Mouse (Mus musculus) C2C12 (cell line): ENCODE data around the gene Gramd1b. TPM values are rescaled to one million over a fixed set of nuclear protein-coding genes. Genes with fewer than 3 reads are reported as not detected.

Source experiments
- H3K27me3 ChIP-seq: one replicate; pipeline ENCODE4 v1.6.1; 2011; ENCODE audit not compliant: control insufficient read depth, insufficient read depth, insufficient read length
- H3K36me3 ChIP-seq: one replicate; pipeline ENCODE4 v1.6.1; 2011; ENCODE audit not compliant: control insufficient read depth, insufficient read depth
- H3K4me3 ChIP-seq: one replicate; pipeline ENCODE4 v1.5.1; 2011; ENCODE audit warnings: mild to moderate bottlenecking, control low read depth; ENCODE audit not compliant: poor library complexity, insufficient read depth, severe bottlenecking
- H3K79me2 ChIP-seq: one replicate; pipeline ENCODE4 v1.6.1; 2011; ENCODE audit not compliant: control insufficient read depth, insufficient read depth
- H3K79me3 ChIP-seq: one replicate; pipeline ENCODE4 v1.6.1; 2011; ENCODE audit warnings: low read depth, control low read depth
- H3ac ChIP-seq: one replicate; pipeline ENCODE3; 2011; ENCODE audit warnings: low read depth; ENCODE audit not compliant: control insufficient read depth, insufficient read length
- CEBPB ChIP-seq: IDR thresholded peaks from one replicate; pipeline ENCODE4 v1.6.1; 2011; ENCODE audit warnings: low read depth, mild to moderate bottlenecking, control low read depth, moderate library complexity
- CTCF ChIP-seq: IDR thresholded peaks from one replicate; pipeline ENCODE4 v1.5.1; 2011; ENCODE audit not compliant: control insufficient read depth, insufficient read depth, insufficient read length
- FOSL1 ChIP-seq: IDR thresholded peaks from one replicate; pipeline ENCODE4 v1.8.0; 2011; ENCODE audit warnings: mild to moderate bottlenecking, low read length; ENCODE audit not compliant: poor library complexity, insufficient read depth, severe bottlenecking
- MAX ChIP-seq: IDR thresholded peaks from one replicate; pipeline ENCODE4 v1.6.1; 2011; ENCODE audit warnings: mild to moderate bottlenecking, control low read depth
- MYOD1 ChIP-seq: IDR thresholded peaks from one replicate; pipeline ENCODE4 v1.6.1; 2011; ENCODE audit warnings: low read depth; ENCODE audit not compliant: control insufficient read depth, insufficient read length
- MYOG ChIP-seq: IDR thresholded peaks from one replicate; pipeline ENCODE4 v1.6.1; 2011; ENCODE audit not compliant: control insufficient read depth, insufficient read length; ENCODE audit errors: extremely low read depth
- USF1 ChIP-seq: IDR thresholded peaks from one replicate; pipeline ENCODE4 v1.6.1; 2011; ENCODE audit warnings: low read depth, mild to moderate bottlenecking, control low read depth, moderate library complexity
- polyA plus RNA-seq: library from polyadenylated mRNA; unstranded; fragments of >200 nt; fragmentation: generic; extraction: Trizol; gene quantifications from one replicate; pipeline ENCODE4 v1.2.1, GENCODE M21; 2012; ENCODE audit warnings: missing spikeins

Gene Gramd1b
- polyA plus RNA-seq, 1 experiment, result 3.7 TPM

GRCm38 (mm10) chr9:40407876-40408275 lies 123.3 kb downstream of the Gramd1b start:
- no peaks in the 10 kb centered on the region for H3K27me3 ChIP-seq
- no peak overlapping the region for H3K4me3 ChIP-seq
- H3K79me3 ChIP-seq, result no peaks in the 10 kb centered on the region
- TF ChIP-seq MYOD1, result no peak
- no peak for TF ChIP-seq MAX
- no peak for TF ChIP-seq CEBPB
- no peak for TF ChIP-seq MYOG
- TF ChIP-seq FOSL1, result no peak
- no peak for TF ChIP-seq CTCF
- no peak for TF ChIP-seq USF1
- H3K79me2 ChIP-seq, result no peaks in the 10 kb centered on the region
- H3K36me3 ChIP-seq, result no peaks in the 10 kb centered on the region
- H3ac ChIP-seq, result no peak overlapping the region

GRCm38 (mm10) chr9:40405804-40406203 lies 125.4 kb downstream of the Gramd1b start:
- Histone ChIP-seq H3K27me3 (no peaks in the 10 kb centered on the region), H3K4me3 (no peak overlapping the region), H3ac (no peak overlapping the region), H3K79me3 (no peaks in the 10 kb centered on the region), H3K36me3 (no peaks in the 10 kb centered on the region), H3K79me2 (no peaks in the 10 kb centered on the region)
- no peak for TF ChIP-seq USF1
- TF ChIP-seq CEBPB, result no peak
- no peak for TF ChIP-seq MYOD1
- no peak for TF ChIP-seq CTCF
- no peak for TF ChIP-seq FOSL1
- TF ChIP-seq MAX, result no peak
- TF ChIP-seq MYOG, result no peak

GRCm38 (mm10) chr9:40405263-40405662 lies 125.9 kb downstream of the Gramd1b start:
- H3K4me3 ChIP-seq, result no peak overlapping the region
- H3ac ChIP-seq, result no peak overlapping the region
- H3K27me3 ChIP-seq, result no peaks in the 10 kb centered on the region
- no peak for TF ChIP-seq MAX
- H3K36me3 ChIP-seq, result no peaks in the 10 kb centered on the region
- H3K79me3 ChIP-seq, result no peaks in the 10 kb centered on the region
- no peaks in the 10 kb centered on the region for H3K79me2 ChIP-seq

GRCm38 (mm10) chr9:40404637-40405036 lies 126.5 kb downstream of the Gramd1b start:
- Histone ChIP-seq H3K27me3 (no peaks in the 10 kb centered on the region), H3K4me3 (no peak overlapping the region), H3K79me3 (no peaks in the 10 kb centered on the region), H3K36me3 (no peaks in the 10 kb centered on the region), H3ac (no peak overlapping the region), H3K79me2 (no peaks in the 10 kb centered on the region)
- no peak for TF ChIP-seq FOSL1

GRCm38 (mm10) chr9:40403750-40404149 lies 127.4 kb downstream of the Gramd1b start:
- H3K79me2 ChIP-seq, result no peaks in the 10 kb centered on the region
- no peak overlapping the region for H3ac ChIP-seq
- no peak for TF ChIP-seq FOSL1
- no peak for TF ChIP-seq MYOD1
- TF ChIP-seq CTCF, result no peak
- TF ChIP-seq MYOG, result no peak
- no peak for TF ChIP-seq MAX
- TF ChIP-seq CEBPB, result no peak
- no peak for TF ChIP-seq USF1

GRCm38 (mm10) chr9:40401818-40402217 lies 129.4 kb downstream of the Gramd1b start:
- TF ChIP-seq MYOD1 (no peak), MAX (no peak), USF1 (no peak), CEBPB (no peak), FOSL1 (no peak), CTCF (no peak), MYOG (no peak)
- Histone ChIP-seq H3K36me3 (no peaks in the 10 kb centered on the region), H3K27me3 (no peaks in the 10 kb centered on the region), H3K4me3 (no peak overlapping the region), H3ac (no peak overlapping the region), H3K79me2 (no peaks in the 10 kb centered on the region), H3K79me3 (no peaks in the 10 kb centered on the region)

More at GRCm38 (mm10) chr9:40403750-40404149, 127.4 kb downstream of the Gramd1b start:
- Histone ChIP-seq H3K4me3 (no peak overlapping the region), H3K27me3 (no peaks in the 10 kb centered on the region), H3K36me3 (no peaks in the 10 kb centered on the region), H3K79me3 (no peaks in the 10 kb centered on the region)
